Mouse (Mus musculus): ENCODE measurements around the gene Ackr1. TPM values are rescaled to one million over a fixed set of nuclear protein-coding genes. Genes with fewer than 3 reads are reported as not detected.
A peak's percentile ranks its signal among the peaks of the same experiment; 100 is the strongest.

The Ackr1 gene
- polyA plus RNA-seq (2015; fragmentation: Nextera tagmentation; extraction: Ambion mirVana): 0.45 and 0.81 TPM in 2 replicates

DNA sequence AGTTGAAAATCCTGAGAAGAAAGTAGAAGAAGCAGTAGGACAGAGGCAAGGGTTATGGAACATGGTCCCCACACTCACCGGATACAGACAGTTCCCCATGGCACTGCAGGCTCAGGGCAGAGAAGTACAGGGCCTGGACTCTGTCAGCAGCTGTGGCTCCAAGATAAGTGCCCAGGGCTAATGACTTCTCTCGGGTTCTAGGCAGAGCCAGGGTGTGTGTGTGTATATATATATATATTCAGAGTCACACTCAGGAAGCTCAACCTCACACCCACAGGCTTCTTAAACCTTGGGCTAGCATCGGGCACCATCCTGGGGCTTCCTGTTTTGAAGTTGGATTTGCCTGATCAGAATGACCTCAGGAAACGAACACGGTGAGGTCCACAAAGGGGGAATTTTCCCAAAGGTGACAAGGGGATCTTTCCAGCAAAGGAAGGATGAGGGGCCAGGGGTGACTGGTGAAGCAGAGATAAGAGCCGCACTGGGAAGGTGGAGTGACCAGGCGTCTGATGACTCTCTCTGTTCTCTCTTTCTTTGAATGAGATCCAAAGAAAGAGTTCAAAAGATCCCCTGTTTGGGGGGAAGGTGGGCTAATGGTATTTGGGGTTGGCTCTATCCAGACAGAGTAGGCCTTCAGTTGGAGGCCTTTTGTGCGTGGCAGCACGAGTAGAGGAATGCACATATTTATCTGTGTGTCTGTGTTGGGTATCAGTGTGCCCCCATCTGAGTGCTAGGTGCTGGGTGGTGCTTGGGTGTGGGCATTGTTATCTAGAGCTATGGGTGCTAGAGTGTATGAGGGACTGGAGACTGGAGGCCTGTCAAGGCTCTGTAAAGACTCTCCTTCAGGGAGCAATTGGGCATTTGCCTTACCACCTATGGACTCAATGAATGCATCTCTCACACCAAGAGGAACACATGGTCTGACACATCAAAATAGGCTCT is at the start of gene Ackr1:
Gene Ackr1, minus strand, starts transcription at position 439 of the 942 bp plus-strand sequence.
- no peak within 1 kb of the TSS for H3K27ac ChIP-seq
- 68% methylated on average over 9 of the region's 9 CpGs for WGBS
- no peak within 1 kb of the TSS for H3K4me3 ChIP-seq
- H3K27me3 ChIP-seq: no peaks in the 10 kb centered on the region
- H3K4me2 ChIP-seq: no peak within 1 kb of the TSS
- H3K36me3 ChIP-seq: no peaks in the 10 kb centered on the region
- no peak for ATAC-seq (ENCODE audit: insufficient number of reproducible peaks, low FRiP score, low TSS enrichment, low read depth)
- no peaks in the 10 kb centered on the region for H3K4me1 ChIP-seq
- H3K9me3 ChIP-seq: no peaks in the 10 kb centered on the region
- no peak within 1 kb of the TSS for H3K9ac ChIP-seq

- Histone ChIP-seq H3K27me3 (no peaks in the 10 kb centered on the region), H3K36me3 (no peaks in the 10 kb centered on the region), H3K4me3 (no peak overlapping the region), H3K9me3 (no peaks in the 10 kb centered on the region), H3K9ac (no peak overlapping the region), H3K27ac (no peak overlapping the region), H3K4me2 (no peak overlapping the region), H3K4me1 (no peaks in the 10 kb centered on the region)
- no peak for ATAC-seq (ENCODE audit: insufficient number of reproducible peaks, low FRiP score, low TSS enrichment, low read depth)
- 86% methylated on average over 6 of the region's 6 CpGs for WGBS
Measured at GRCm38 (mm10) chr1:173381436-173381835, 47.9 kb upstream of the Ackr1 start.

- Histone ChIP-seq H3K9ac (no peak overlapping the region), H3K4me1 (no peaks in the 10 kb centered on the region), H3K27ac (no peak overlapping the region), H3K9me3 (no peaks in the 10 kb centered on the region), H3K36me3 (no peaks in the 10 kb centered on the region), H3K27me3 (no peaks in the 10 kb centered on the region), H3K4me3 (no peak overlapping the region), H3K4me2 (no peak overlapping the region)
- ATAC-seq (ENCODE audit: insufficient number of reproducible peaks, low FRiP score, low TSS enrichment, low read depth): no peak
- WGBS: 28% methylated on average over 13 of the region's 13 CpGs
Measured at GRCm38 (mm10) chr1:173377380-173378112, 44.0 kb upstream of the Ackr1 start.

DNA sequence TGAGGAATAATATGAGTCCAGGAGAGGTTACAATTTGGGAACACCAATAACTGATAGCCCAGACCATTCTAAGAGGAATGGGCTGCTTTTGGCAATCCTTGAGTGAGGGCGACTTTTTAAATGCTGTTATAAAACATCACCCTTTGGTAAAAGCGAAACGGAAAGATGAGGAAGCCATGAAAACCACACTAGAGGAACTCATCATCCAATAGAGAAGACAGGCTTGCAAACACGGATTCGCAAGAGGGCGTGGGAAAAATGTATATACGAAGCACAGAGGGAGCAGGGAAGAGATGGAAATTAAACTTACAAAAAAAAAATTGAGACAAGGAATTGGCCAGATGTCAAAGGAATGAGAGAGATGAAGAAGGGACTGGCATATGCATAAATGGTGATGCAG is 40.5 kb upstream of the Ackr1 start:
- Histone ChIP-seq H3K9ac (no peak overlapping the region), H3K9me3 (no peaks in the 10 kb centered on the region), H3K4me1 (no peaks in the 10 kb centered on the region), H3K27me3 (peaks cover 12% of the 10 kb centered on the region), H3K36me3 (no peaks in the 10 kb centered on the region), H3K4me2 (no peak overlapping the region), H3K27ac (no peak overlapping the region), H3K4me3 (no peak overlapping the region)
- no peak for ATAC-seq (ENCODE audit: insufficient number of reproducible peaks, low FRiP score, low TSS enrichment, low read depth)
- 84% methylated on average over 7 of the region's 7 CpGs for WGBS

- H3K4me1 ChIP-seq: peaks cover 13% of the 10 kb centered on the region
- no peaks in the 10 kb centered on the region for H3K36me3 ChIP-seq
- H3K4me3 ChIP-seq: no peak overlapping the region
- peaks cover 33% of the 10 kb centered on the region for H3K27me3 ChIP-seq
- no peak for ATAC-seq (ENCODE audit: insufficient number of reproducible peaks, low FRiP score, low TSS enrichment, low read depth)
- no peaks in the 10 kb centered on the region for H3K9me3 ChIP-seq
- whole genome bisulfite sequencing: 70% methylated on average over 6 of the region's 6 CpGs
- no peak overlapping the region for H3K9ac ChIP-seq
- H3K27ac ChIP-seq: no peak overlapping the region
- no peak overlapping the region for H3K4me2 ChIP-seq
Measured at GRCm38 (mm10) chr1:173371586-173371985, 38.0 kb upstream of the Ackr1 start.

DNA sequence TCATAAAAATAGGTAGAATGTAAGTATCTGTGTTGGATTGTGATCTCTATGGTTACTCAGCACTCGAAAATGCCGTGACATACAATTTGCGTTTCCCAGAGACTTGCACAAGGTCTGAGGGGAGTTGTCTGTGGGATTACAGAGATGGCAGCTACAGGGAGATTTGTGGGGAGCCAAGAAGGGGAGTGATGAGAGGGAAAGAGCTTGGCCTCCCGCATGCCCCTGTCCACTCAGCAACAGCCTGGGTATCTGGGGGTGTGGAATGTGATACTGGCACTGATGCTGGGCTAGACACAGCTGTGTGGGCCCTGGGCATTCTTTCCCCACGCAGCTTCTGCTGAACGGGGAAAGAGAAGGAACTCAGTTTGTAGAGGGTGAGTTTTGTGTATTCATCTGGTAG is 36.9 kb upstream of the Ackr1 start:
- WGBS: 67% methylated on average over 6 of the region's 6 CpGs
- H3K27me3 ChIP-seq: peaks cover 45% of the 10 kb centered on the region
- no peak overlapping the region for H3K27ac ChIP-seq

GRCm38 (mm10) chr1:173369611-173370010 is 36.1 kb upstream of the Ackr1 start:
- H3K36me3 ChIP-seq: no peaks in the 10 kb centered on the region
- no peak overlapping the region for H3K4me2 ChIP-seq
- H3K9ac ChIP-seq: no peak overlapping the region
- H3K27me3 ChIP-seq: peaks cover 53% of the 10 kb centered on the region
- ATAC-seq (ENCODE audit: insufficient number of reproducible peaks, low FRiP score, low TSS enrichment, low read depth): no peak
- WGBS: 60% methylated on average over 2 of the region's 2 CpGs
- no peaks in the 10 kb centered on the region for H3K9me3 ChIP-seq
- no peak overlapping the region for H3K27ac ChIP-seq
- H3K4me3 ChIP-seq: no peak overlapping the region
- peaks cover 18% of the 10 kb centered on the region for H3K4me1 ChIP-seq

More for the DNA sequence above, 36.9 kb upstream of the Ackr1 start:
- no peak for ATAC-seq (ENCODE audit: insufficient number of reproducible peaks, low FRiP score, low TSS enrichment, low read depth)
- H3K4me1 ChIP-seq: peaks cover 18% of the 10 kb centered on the region
- no peaks in the 10 kb centered on the region for H3K36me3 ChIP-seq
- H3K4me2 ChIP-seq: no peak overlapping the region
- no peaks in the 10 kb centered on the region for H3K9me3 ChIP-seq
- H3K4me3 ChIP-seq: no peak overlapping the region
- H3K9ac ChIP-seq: no peak overlapping the region

DNA sequence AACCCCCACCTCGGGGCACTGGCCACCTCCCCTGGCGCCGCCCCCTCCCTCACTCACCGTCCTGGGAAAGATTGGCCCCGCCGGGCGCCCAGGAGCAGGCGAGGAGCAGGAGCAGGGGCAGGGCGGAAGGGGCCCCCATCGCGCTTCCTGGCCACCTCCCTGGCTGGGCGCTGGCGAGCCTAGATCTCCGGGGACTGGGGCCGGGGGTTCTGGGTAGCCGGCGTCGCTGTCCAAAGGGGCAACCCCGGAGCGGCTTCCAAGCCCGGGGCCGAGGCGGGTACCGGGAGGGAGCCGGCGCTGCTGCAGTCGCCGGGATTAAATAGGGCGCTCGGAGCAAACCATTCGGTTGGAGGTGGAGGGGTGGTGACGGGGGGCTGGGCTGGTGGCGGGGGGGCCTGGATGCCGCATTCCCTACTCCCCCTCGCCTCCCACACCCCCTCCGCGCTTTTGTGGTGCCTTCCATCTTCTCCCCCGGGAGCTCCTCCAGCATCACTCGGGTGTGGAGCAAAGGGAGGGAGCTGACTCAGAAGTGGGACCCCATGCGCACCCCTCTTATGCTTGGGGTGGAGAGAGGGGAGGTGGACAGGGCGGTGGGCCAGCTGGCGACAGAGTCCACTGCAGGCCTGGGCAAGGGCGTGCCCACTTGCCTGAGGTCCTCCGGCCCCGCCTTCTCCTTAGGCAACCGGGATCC is 34.0 kb upstream of the Ackr1 start, which contains the start of gene Cadm3:
Gene Cadm3, minus strand, starts transcription at position 340 of the 691 bp plus-strand sequence.
- under 1% methylated on average over 44 of the region's 46 CpGs for WGBS
- peak within 1 kb of the TSS; percentile 44 for H3K4me3 ChIP-seq
- ATAC-seq (ENCODE audit: insufficient number of reproducible peaks, low FRiP score, low TSS enrichment, low read depth): 0 out of 2 replicates have a peak, but pooled peaks have one; percentile 8
- peaks cover 56% of the 10 kb centered on the region for H3K27me3 ChIP-seq
- peaks cover 18% of the 10 kb centered on the region for H3K4me1 ChIP-seq
- peak within 1 kb of the TSS; percentile 81 for H3K4me2 ChIP-seq
- H3K27ac ChIP-seq: no peak within 1 kb of the TSS
- no peaks in the 10 kb centered on the region for H3K36me3 ChIP-seq
- H3K9ac ChIP-seq: 0 out of 2 replicates have a peak within 1 kb of the TSS, but pooled peaks have one; percentile 20
- H3K9me3 ChIP-seq: no peaks in the 10 kb centered on the region

DNA sequence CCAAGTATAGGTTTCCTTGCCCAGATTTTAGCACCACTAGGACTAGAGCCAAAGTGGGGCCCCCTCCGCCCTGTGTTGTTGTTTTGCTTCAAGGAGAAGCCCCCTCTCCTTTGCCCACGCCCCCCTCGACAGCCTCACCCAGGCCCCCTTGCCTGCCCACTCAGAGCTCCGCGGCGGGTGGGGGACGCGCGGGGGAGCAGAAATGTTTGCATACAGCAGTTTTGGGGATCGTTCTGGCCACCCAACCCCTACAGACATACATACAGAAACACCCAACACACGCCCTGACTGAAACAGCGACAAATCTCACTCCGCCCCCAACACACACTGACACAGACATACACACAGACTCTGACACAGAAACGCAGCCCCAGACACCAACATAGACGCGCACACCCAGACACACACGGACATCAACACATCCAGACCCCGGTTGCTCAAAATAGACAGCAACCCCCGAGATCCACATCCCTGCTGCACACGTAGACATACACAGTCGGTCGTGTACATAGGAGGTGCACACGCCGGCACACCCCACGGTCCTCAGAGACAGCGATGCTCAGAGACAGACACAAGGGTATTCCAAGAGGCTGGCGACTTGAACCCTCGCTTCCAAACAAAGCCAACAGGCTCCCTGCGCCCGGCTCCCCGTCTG is 33.3 kb upstream of the Ackr1 start:
- H3K9ac ChIP-seq: 0 out of 2 replicates have a peak overlapping the region, but pooled peaks have one; percentile 20
- peak overlapping the region; percentile 44 for H3K4me3 ChIP-seq
- H3K27ac ChIP-seq: no peak overlapping the region
- no peaks in the 10 kb centered on the region for H3K36me3 ChIP-seq
- ATAC-seq (ENCODE audit: insufficient number of reproducible peaks, low FRiP score, low TSS enrichment, low read depth): no peak; the same call in 1 of the 2 replicates
- peak overlapping the region; percentile 81 for H3K4me2 ChIP-seq
- H3K9me3 ChIP-seq: no peaks in the 10 kb centered on the region
- WGBS: under 1% methylated on average over 31 of the region's 31 CpGs
- H3K4me1 ChIP-seq: peaks cover 18% of the 10 kb centered on the region
- H3K27me3 ChIP-seq: peaks cover 56% of the 10 kb centered on the region

GRCm38 (mm10) chr1:173365970-173366409 is 32.4 kb upstream of the Ackr1 start:
- Histone ChIP-seq H3K27ac (no peak overlapping the region), H3K9ac (no peak overlapping the region), H3K4me2 (no peak overlapping the region; the same call in 1 of the 2 replicates), H3K36me3 (no peaks in the 10 kb centered on the region), H3K27me3 (peaks cover 56% of the 10 kb centered on the region), H3K9me3 (no peaks in the 10 kb centered on the region), H3K4me3 (no peak overlapping the region), H3K4me1 (peaks cover 18% of the 10 kb centered on the region)
- 2% methylated on average over 13 of the region's 13 CpGs for WGBS
- no peak for ATAC-seq (ENCODE audit: insufficient number of reproducible peaks, low FRiP score, low TSS enrichment, low read depth)

Data from limb, embryonic 15.5 days (tissue).